Mouse (Mus musculus) forebrain, embryonic 11.5 days (tissue): ENCODE results near the gene Zmynd12. TPM values are rescaled to one million over a fixed set of nuclear protein-coding genes. Genes with fewer than 3 reads are reported as not detected.

Experiments used
- ATAC-seq: fragments of 200-750 bp; cut with Nextera tagmentation; replicated peaks from 2 replicates; pipeline ENCODE4 v1.8.0; 2017; ENCODE audit warnings: moderate TSS enrichment; ENCODE audit not compliant: low FRiP score
- DNase-seq: peaks from one replicate; pipeline ENCODE4 v3.0.0-alpha.2; 2017; ENCODE audit warnings: low spot score
- H3K27ac ChIP-seq: fragments of 300-500 bp; sonication (generic); 2 replicates; pipeline ENCODE4 v1.5.1; 2014; ENCODE audit warnings: low read depth, low read length
- H3K27me3 ChIP-seq: fragments of 300-500 bp; sonication (generic); 2 replicates; pipeline ENCODE4 v1.6.1; 2014; ENCODE audit warnings: mild to moderate bottlenecking, low read length, mixed read lengths; ENCODE audit not compliant: control insufficient read depth, insufficient read depth
- H3K36me3 ChIP-seq: fragments of 300-500 bp; sonication (generic); 2 replicates; pipeline ENCODE4 v1.6.1; 2014; ENCODE audit warnings: mild to moderate bottlenecking, low read length, moderate library complexity, mixed read lengths; ENCODE audit not compliant: control insufficient read depth, insufficient read depth
- H3K4me1 ChIP-seq: fragments of 300-500 bp; sonication (generic); replicated peaks from 2 replicates; pipeline ENCODE4 v1.6.1; 2014; ENCODE audit warnings: low read length, mixed read lengths; ENCODE audit not compliant: control insufficient read depth, insufficient read depth
- H3K4me2 ChIP-seq: fragments of 300-500 bp; sonication (generic); 2 replicates; pipeline ENCODE4 v1.6.1; 2014; ENCODE audit warnings: low read depth, mild to moderate bottlenecking, low read length, moderate library complexity, mixed read lengths; ENCODE audit not compliant: severe bottlenecking
- H3K4me3 ChIP-seq: fragments of 300-500 bp; sonication (generic); 2 replicates; pipeline ENCODE4 v1.5.1; 2014; ENCODE audit warnings: low read depth, low read length
- H3K9ac ChIP-seq: fragments of 300-500 bp; sonication (generic); 2 replicates; pipeline ENCODE4 v1.6.1; 2014; ENCODE audit warnings: low read length
- H3K9me3 ChIP-seq: fragments of 300-500 bp; sonication (generic); 2 replicates; pipeline ENCODE4 v1.6.1; 2016; ENCODE audit warnings: low read length, mixed read lengths; ENCODE audit not compliant: control insufficient read depth
- WGBS: fragments of 180-500 bp; shearing (Covaris S2); extraction: QIAGEN DNeasy Blood & Tissue Kit; methylation state at CpG from one replicate; pipeline ENCODE4 v1.1.7; 2014; 5-methylcytosine and 5-hydroxymethylcytosine counted together
- polyA plus RNA-seq: library from polyadenylated mRNA; unstranded; fragments of >200 nt; fragmentation: Nextera tagmentation; extraction: Ambion mirVana; gene quantifications from 2 replicates; pipeline ENCODE4 v1.2.1, GENCODE M21; 2014

Gene Zmynd12
- polyA plus RNA-seq = not detected in 2 replicates

DNA sequence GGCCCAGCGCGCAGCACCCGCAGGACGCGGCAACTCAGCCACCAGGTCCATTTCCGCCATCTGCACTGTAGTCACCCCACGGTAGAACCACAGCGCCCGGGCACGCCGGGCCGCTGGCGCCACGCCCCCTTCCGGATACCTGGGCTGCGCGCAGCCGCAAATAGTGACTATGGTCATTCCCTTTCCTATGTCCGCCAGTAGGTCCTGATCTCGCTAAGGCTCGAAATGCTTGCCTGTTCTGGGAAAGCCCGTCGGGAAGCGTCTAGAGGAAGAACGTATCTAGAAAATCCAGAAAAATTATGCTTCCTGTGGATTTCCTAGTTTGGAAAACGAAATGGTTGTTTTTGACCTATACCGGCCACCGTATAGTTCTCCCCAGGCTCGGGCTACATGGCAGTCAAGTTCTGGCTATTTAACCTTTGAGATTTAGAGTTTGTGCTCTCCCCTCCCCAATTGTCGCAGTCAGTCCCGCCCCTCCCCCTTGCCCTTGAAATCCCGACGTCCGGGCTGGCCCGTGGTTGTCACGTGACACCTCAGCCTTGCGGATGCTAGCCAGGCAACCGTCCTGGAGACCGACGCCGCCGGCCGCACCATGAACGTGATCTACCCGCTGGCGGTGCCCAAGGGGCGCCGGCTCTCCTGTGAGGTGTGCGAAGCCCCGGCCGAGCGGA, at the start of gene Zmynd12, which contains the start of gene Ppcs:
TSS of gene Zmynd12 (plus strand) at position 521 of the 671 bp plus-strand sequence.
TSS of gene Ppcs (minus strand) at position 127 of the 671 bp plus-strand sequence.
- Histone ChIP-seq H3K4me3 (peak within 1 kb of the TSS; percentile 59), H3K36me3 (no peaks in the 10 kb centered on the region), H3K9ac (peak within 1 kb of the TSS; percentile 80), H3K4me1 (peaks cover 8% of the 10 kb centered on the region; the same call in 1 of the 2 replicates), H3K4me2 (peak within 1 kb of the TSS; percentile 86), H3K9me3 (no peaks in the 10 kb centered on the region), H3K27ac (peak within 1 kb of the TSS; percentile 62; the same call in 1 of the 2 replicates), H3K27me3 (no peaks in the 10 kb centered on the region)
- under 1% methylated on average over 52 of the region's 52 CpGs for whole genome bisulfite sequencing
- DNase-seq (peak; percentile 94), ATAC-seq (peak; percentile 96)

DNA sequence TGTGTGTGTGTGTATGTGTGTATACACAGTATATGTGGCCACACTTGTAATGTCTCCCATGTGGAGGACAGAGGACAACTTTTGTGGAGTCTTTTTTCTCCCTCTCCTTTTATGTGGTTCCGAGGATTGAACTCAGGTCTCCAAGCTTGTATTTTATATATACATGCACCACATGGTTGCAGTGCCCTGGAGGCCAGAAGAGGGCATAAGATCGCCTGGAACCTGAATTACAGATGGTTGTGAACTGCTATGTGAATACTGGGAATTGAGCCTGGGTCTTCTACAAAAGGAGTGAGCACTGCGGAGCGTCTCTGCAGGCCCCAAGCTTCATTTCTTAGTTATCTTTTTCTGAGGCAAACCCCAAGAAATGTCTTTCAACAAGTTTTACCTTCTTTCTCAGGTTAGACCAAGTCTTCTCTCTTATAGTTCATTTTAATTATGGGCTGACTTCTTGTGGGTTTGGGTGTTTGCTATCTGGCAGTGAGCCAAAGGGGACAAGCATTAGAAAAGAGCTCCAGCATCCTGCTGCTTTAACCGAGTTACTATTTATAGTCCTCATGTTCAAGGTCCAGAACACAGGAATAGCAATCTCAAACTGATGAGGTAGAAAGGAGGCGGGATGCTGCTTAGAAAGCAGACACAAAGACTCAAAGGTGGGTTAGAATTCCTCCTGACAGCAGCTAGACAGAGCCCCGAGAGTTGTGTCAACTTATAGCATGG, 41.0 kb upstream of the Zmynd12 start:
- 79% methylated on average over 7 of the region's 7 CpGs for WGBS
- Histone ChIP-seq H3K9ac (no peak overlapping the region), H3K9me3 (no peaks in the 10 kb centered on the region), H3K4me2 (no peak overlapping the region), H3K27me3 (no peaks in the 10 kb centered on the region), H3K4me1 (no peaks in the 10 kb centered on the region), H3K27ac (no peak overlapping the region), H3K36me3 (no peaks in the 10 kb centered on the region), H3K4me3 (no peak overlapping the region)
- ATAC-seq (no peak), DNase-seq (no peak)

DNA sequence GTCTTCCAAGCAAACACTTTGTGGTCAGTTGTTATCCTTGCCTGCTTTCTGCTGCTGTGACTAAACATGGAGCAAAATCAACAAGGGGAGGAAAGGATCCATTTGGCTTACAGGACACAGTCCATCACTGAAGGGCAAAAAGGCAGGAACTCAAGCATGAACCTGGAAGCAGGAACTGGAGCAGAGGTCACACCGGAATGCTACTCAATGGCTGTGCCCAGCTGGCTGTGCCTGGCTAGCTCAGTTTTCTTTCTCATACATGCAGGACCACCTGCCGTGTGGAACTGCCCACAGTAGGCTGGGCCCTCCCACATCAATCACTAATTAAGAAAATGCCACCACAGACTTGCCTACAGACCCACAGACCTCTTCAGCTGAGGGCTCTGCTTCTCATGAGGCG, 33.4 kb upstream of the Zmynd12 start:
- Histone ChIP-seq H3K27ac (no peak overlapping the region), H3K36me3 (no peaks in the 10 kb centered on the region), H3K4me2 (no peak overlapping the region), H3K9me3 (no peaks in the 10 kb centered on the region), H3K4me3 (no peak overlapping the region), H3K9ac (no peak overlapping the region), H3K27me3 (no peaks in the 10 kb centered on the region), H3K4me1 (no peaks in the 10 kb centered on the region)
- ATAC-seq (no peak), DNase-seq (no peak)
- 62% methylated on average over 3 of the region's 3 CpGs for WGBS

DNA sequence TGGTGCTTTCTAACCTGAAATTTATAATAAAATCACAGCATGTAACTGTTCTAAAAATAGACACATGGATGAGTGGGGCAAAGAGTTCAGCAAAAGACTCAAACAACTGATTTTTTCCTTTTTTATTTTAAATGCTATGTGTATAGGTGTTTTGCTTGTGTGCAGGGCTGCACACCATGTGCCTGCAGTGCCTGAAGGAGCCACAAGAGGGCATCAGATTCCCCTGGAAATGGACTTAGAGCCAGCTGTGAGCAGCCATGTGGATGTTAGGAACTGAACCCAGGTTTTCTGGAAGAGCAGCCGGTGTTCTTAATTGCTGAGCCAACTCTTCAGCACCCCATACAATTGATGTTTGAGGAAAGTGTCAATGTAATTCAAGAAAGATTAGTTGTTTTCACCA, 32.2 kb upstream of the Zmynd12 start:
- 88% methylated on average over 1 of the region's 1 CpGs for WGBS
- Histone ChIP-seq H3K27ac (no peak overlapping the region), H3K27me3 (no peaks in the 10 kb centered on the region), H3K4me2 (no peak overlapping the region), H3K36me3 (no peaks in the 10 kb centered on the region), H3K9ac (no peak overlapping the region), H3K9me3 (no peaks in the 10 kb centered on the region), H3K4me1 (no peaks in the 10 kb centered on the region), H3K4me3 (no peak overlapping the region)
- no peak for ATAC-seq
- peak; percentile 65 for DNase-seq

DNA sequence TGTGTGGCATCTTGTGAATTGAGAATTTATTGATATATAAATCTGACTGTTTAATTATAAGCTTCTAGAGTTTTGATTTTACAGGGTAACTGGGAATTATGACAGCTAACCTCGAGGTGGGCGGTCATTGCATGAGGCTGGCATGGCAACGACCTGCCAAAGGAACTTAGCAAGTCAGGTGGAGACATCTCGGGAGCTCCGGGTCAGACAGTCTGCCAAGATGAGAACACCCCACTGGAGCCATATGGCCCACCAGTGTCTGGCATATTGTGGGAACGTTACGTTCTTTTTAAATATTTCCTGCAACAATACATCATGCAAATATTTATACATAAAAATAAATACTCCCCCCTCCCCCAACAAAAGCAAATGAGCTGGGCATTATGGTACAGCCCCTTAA, 23.9 kb upstream of the Zmynd12 start:
- DNase-seq = no peak
- H3K36me3 ChIP-seq = peaks cover 3% of the 10 kb centered on the region; the same call in 1 of the 2 replicates
- ATAC-seq = no peak
- H3K9me3 ChIP-seq = peaks cover 8% of the 10 kb centered on the region; the same call in 1 of the 2 replicates
- H3K27ac ChIP-seq = no peak overlapping the region
- H3K4me1 ChIP-seq = no peaks in the 10 kb centered on the region
- 90% methylated on average over 7 of the region's 7 CpGs for WGBS
- H3K9ac ChIP-seq = no peak overlapping the region
- H3K4me3 ChIP-seq = no peak overlapping the region
- no peaks in the 10 kb centered on the region for H3K27me3 ChIP-seq
- H3K4me2 ChIP-seq = no peak overlapping the region

DNA sequence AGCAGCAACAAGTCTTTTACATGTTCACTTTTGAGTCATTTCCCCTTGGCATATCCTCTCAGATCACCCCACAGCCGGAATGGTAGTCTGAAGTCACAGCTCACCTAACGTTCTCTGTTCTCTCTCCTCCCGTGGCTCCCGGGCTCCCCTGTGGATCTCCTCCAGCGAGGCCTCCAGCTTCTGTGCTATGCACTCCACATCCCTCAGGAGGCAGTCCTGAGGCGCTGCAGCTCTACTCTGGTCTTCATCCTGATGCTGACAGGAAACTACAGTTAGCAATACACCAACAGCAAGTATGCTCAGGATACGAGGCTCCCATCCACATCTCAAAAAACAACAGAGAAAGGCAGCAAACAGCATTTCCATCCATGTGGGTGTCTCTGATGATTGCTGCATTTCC, 21.7 kb upstream of the Zmynd12 start:
- Histone ChIP-seq H3K27ac (no peak overlapping the region), H3K4me1 (no peaks in the 10 kb centered on the region), H3K4me2 (no peak overlapping the region), H3K9me3 (peaks cover 8% of the 10 kb centered on the region; the same call in 1 of the 2 replicates), H3K9ac (no peak overlapping the region), H3K36me3 (peaks cover 3% of the 10 kb centered on the region; the same call in 1 of the 2 replicates), H3K27me3 (no peaks in the 10 kb centered on the region), H3K4me3 (no peak overlapping the region)
- ATAC-seq = no peak
- WGBS = 68% methylated on average over 7 of the region's 7 CpGs
- no peak for DNase-seq

DNA sequence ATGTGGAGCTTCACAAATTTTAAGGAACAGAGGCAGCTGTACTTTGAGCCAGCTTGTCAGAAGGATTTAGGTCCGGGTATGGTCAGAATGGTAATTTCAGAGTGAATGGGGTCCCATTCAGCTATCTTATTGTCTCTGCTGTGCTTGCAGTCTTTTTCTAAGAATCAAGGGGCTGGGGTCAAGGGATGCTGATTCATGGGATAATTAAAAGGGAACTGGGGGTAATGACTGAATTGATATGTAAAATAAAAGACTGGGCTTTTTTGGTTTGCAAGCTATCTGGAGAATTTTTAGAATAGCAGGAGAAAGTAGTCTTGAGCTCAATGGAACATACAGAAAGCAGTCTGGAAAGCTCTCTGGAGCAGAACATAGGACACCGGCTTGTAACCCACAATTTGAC, 19.2 kb upstream of the Zmynd12 start:
- Histone ChIP-seq H3K27ac (no peak overlapping the region), H3K4me3 (no peak overlapping the region), H3K4me1 (no peaks in the 10 kb centered on the region), H3K36me3 (peaks cover 3% of the 10 kb centered on the region; the same call in 1 of the 2 replicates), H3K4me2 (no peak overlapping the region), H3K9me3 (peaks cover 8% of the 10 kb centered on the region; the same call in 1 of the 2 replicates), H3K9ac (no peak overlapping the region), H3K27me3 (no peaks in the 10 kb centered on the region)
- DNase-seq (no peak), ATAC-seq (no peak)
- 70% methylated on average over 2 of the region's 2 CpGs for WGBS

DNA sequence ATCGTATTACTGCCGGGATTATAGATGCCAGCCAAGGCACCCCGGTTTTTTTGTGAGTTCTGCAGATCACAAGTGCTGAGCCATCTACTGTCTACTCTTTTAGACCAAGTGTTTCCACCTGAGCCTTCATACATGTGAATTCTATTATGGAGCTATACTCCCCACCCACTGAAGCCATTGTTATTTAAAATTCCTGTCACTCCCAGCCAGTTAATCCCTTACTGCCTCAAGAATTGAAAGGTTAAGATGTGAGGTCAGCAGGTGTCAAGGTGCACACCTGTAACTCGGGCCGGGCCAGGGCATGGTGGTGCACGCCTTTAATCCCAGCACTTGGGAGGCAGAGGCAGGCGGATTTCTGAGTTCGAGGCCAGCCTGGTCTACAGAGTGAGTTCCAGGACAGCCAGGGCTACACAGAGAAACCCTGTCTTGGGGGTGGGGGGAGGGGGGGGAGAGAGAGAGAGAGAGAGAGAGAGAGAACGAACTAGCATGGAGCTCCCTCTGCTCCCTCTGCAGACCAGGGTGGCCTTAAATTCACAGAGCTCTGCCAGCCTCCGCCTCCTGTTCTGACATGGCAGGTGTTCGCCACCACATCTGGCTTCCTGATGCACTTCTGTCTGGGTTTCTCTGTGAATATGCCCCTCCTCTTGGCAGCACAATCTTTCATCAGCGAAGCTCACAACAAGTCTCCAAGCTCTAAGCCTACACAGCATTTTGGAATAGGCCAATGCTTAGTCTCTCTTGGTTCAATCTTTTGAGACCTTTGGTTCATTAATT, 10.6 kb upstream of the Zmynd12 start:
- H3K4me2 ChIP-seq = no peak overlapping the region
- no peaks in the 10 kb centered on the region for H3K36me3 ChIP-seq
- no peak overlapping the region for H3K9ac ChIP-seq
- H3K27ac ChIP-seq = no peak overlapping the region
- WGBS = 80% methylated on average over 12 of the region's 12 CpGs
- H3K4me3 ChIP-seq = no peak overlapping the region
- H3K9me3 ChIP-seq = no peaks in the 10 kb centered on the region
- H3K4me1 ChIP-seq = 0 out of 2 replicates have a peak, but pooled peaks cover 2% of the 10 kb centered on the region
- ATAC-seq (no peak), DNase-seq (no peak)
- H3K27me3 ChIP-seq = no peaks in the 10 kb centered on the region
